29 mouse cellular contexts compared by ENCODE assay signal in genomic region chr17:42462726-42463125, GRCm38 (mm10).
A peak's percentile ranks its signal among the peaks of the same experiment; 100 is the strongest.
DNase-seq lines count a peak whose midpoint lies in the region; ATAC-seq and TF ChIP-seq lines count a peak whose summit lies in the region.
"Had no signal": no experiment of that assay in that cellular context is flagged by ENCODE, and none has a peak within 500 bp of the region (broad histone marks: within the 10 kb centered on the region; RNA-seq: fewer than 3 reads in every experiment).

No protein-coding gene starts in this region.

- H3K27ac ChIP-seq in liver, postnatal 0 days (ENCODE audit: low read depth): no peak overlapping the region
- H3K27ac ChIP-seq in kidney, embryonic 16.5 days (ENCODE audit: low read length): no peak overlapping the region
- H3K27ac ChIP-seq: embryonic facial prominence, embryonic 12.5 days; heart, embryonic 15.5 days; hindbrain, embryonic 12.5 days; hindbrain, postnatal 0 days; intestine, embryonic 15.5 days; liver, embryonic 12.5 days; midbrain, embryonic 12.5 days; neural tube, embryonic 13.5 days had no signal

- TF ChIP-seq EP300 in liver, postnatal 0 days (IDR thresholded peaks at IDR 0.05; ENCODE audit: low read depth): no peak

- H3K4me3 ChIP-seq in liver, postnatal 0 days (ENCODE audit: low read depth, low read length): no peak overlapping the region
- no peak overlapping the region for H3K4me3 ChIP-seq in kidney, embryonic 16.5 days (ENCODE audit: low read length)
- H3K4me3 ChIP-seq: embryonic facial prominence, embryonic 12.5 days; heart, embryonic 15.5 days; hindbrain, embryonic 12.5 days; intestine, embryonic 15.5 days; liver, embryonic 12.5 days; megakaryocyte, embryonic 14.5 days; midbrain, embryonic 12.5 days; neural tube, embryonic 13.5 days had no signal

- DNase-seq in cerebellum, adult 8-10 months: no peak
- peak; percentile 25 to 39 for DNase-seq in left cerebral cortex, adult 18-20 months (ENCODE audit: low spot score in 2 of 2)
- no peak for DNase-seq in left cerebral cortex, postnatal 10 days (ENCODE audit: extremely low spot score in 1 of 2, low spot score in 2 of 2)
- DNase-seq in left cerebral cortex, postnatal 25 days (ENCODE audit: low spot score in 2 of 2): peak; percentile 29 to 90
- DNase-seq in liver, postnatal 0 days: no peak
- DNase-seq: adrenal gland, adult 8-10 months; cerebellum, adult 11 months; cerebellum, adult 9-11 months; embryo, embryonic 11 days; gastrocnemius, postnatal 14 days; heart, postnatal 36 days; kidney, adult 8-10 months; kidney, postnatal 10 days; lung, adult 18-20 months; lung, postnatal 4 days had no signal

- no peak overlapping the region for H3K4me2 ChIP-seq in liver, postnatal 0 days (ENCODE audit: low read depth, low read length)
- no peak overlapping the region for H3K4me2 ChIP-seq in kidney, embryonic 16.5 days (replicated peaks; ENCODE audit: low read depth, low read length)
- H3K4me2 ChIP-seq: embryonic facial prominence, embryonic 12.5 days; heart, embryonic 15.5 days; hindbrain, embryonic 12.5 days; intestine, embryonic 15.5 days; liver, embryonic 12.5 days; midbrain, embryonic 12.5 days; neural tube, embryonic 13.5 days had no signal

- no peaks in the 10 kb centered on the region for H3K27me3 ChIP-seq in liver, postnatal 0 days (ENCODE audit: insufficient read depth, low read length)
- H3K27me3 ChIP-seq in kidney, embryonic 16.5 days (ENCODE audit: insufficient read depth, low read length): no peaks in the 10 kb centered on the region
- H3K27me3 ChIP-seq: CH12.LX; embryonic facial prominence, embryonic 12.5 days; heart, embryonic 15.5 days; hindbrain, embryonic 12.5 days; intestine, embryonic 15.5 days; liver, embryonic 12.5 days; megakaryocyte, embryonic 14.5 days; midbrain, embryonic 12.5 days; neural tube, embryonic 13.5 days had no signal

- H3K9ac ChIP-seq in liver, postnatal 0 days (replicated peaks): no peak overlapping the region
- H3K9ac ChIP-seq in kidney, embryonic 16.5 days (replicated peaks; ENCODE audit: low read length): no peak overlapping the region
- H3K9ac ChIP-seq: embryonic facial prominence, embryonic 12.5 days; heart, embryonic 15.5 days; hindbrain, embryonic 12.5 days; intestine, embryonic 15.5 days; liver, embryonic 12.5 days; midbrain, embryonic 12.5 days; neural tube, embryonic 13.5 days had no signal

- H3K9me3 ChIP-seq in liver, postnatal 0 days (ENCODE audit: low read length): no peaks in the 10 kb centered on the region
- H3K9me3 ChIP-seq in kidney, embryonic 16.5 days (ENCODE audit: low read length): no peaks in the 10 kb centered on the region
- H3K9me3 ChIP-seq: embryonic facial prominence, embryonic 12.5 days; heart, embryonic 15.5 days; hindbrain, embryonic 12.5 days; intestine, embryonic 15.5 days; liver, embryonic 12.5 days; midbrain, embryonic 12.5 days; neural tube, embryonic 13.5 days had no signal

- H3K36me3 ChIP-seq in liver, postnatal 0 days (replicated peaks; ENCODE audit: insufficient read depth, low read length): no peaks in the 10 kb centered on the region
- no peaks in the 10 kb centered on the region for H3K36me3 ChIP-seq in kidney, embryonic 16.5 days (ENCODE audit: insufficient read depth, low read length)
- H3K36me3 ChIP-seq: embryonic facial prominence, embryonic 12.5 days; heart, embryonic 15.5 days; hindbrain, embryonic 12.5 days; intestine, embryonic 15.5 days; liver, embryonic 12.5 days; midbrain, embryonic 12.5 days; neural tube, embryonic 13.5 days had no signal

- TF ChIP-seq CTCF in liver, postnatal 0 days (IDR thresholded peaks at IDR 0.05; ENCODE audit: low read depth): no peak

- ATAC-seq in cerebellum, adult (ENCODE audit: insufficient number of reproducible peaks, low FRiP score, low TSS enrichment): peak; percentile 6; the same call in 1 of the 2 replicates
- no peak for ATAC-seq in liver, postnatal 0 days
- no peak for ATAC-seq in kidney, embryonic 16.5 days (ENCODE audit: low FRiP score, low TSS enrichment)
- ATAC-seq: forebrain, embryonic 14.5 days; hindbrain, postnatal 0 days; intestine, embryonic 15.5 days; liver, embryonic 12.5 days; lung, postnatal 0 days had no signal

- H3K4me1 ChIP-seq in liver, postnatal 0 days (ENCODE audit: insufficient read depth): no peaks in the 10 kb centered on the region
- no peaks in the 10 kb centered on the region for H3K4me1 ChIP-seq in kidney, embryonic 16.5 days (ENCODE audit: insufficient read depth, low read length)
- H3K4me1 ChIP-seq: embryonic facial prominence, embryonic 12.5 days; heart, embryonic 15.5 days; hindbrain, embryonic 12.5 days; intestine, embryonic 15.5 days; liver, embryonic 12.5 days; megakaryocyte, embryonic 14.5 days; midbrain, embryonic 12.5 days; neural tube, embryonic 13.5 days had no signal

- intact Hi-C loops in left cerebral cortex, postnatal 10 days (cut with DNase I): no loop called here
- intact Hi-C loops in left cerebral cortex, postnatal 25 days (cut with DNase I): loop anchor here (2.0 to 10.0 kb wide), 2 partner anchors 34 to 148 kb away; partner anchors contain the start of gene Ptchd4

Comparison
In these comparisons a context has a peak if more than half of its experiments do, and no peak if none do; other contexts are left out.
1. DNase-seq: peak in left cerebral cortex, adult 18-20 months (2 of 2) and left cerebral cortex, postnatal 25 days (2 of 2); none in cerebellum, adult 8-10 months (single experiment), left cerebral cortex, postnatal 10 days (0 of 2) and liver, postnatal 0 days (single experiment).